Mouse (Mus musculus) kidney, adult 2 months (tissue): Measurements from ENCODE around the gene Rrp7a.
A peak's percentile ranks its signal among the peaks of the same experiment; 100 is the strongest.

ENCODE experiments used
- CTCF ChIP-seq: fragments of 200-500 bp; conservative IDR thresholded peaks from 2 replicates; pipeline ENCODE4 v1.5.1; 2011; ENCODE audit warnings: low read depth, mild to moderate bottlenecking, control low read depth, low read length, moderate library complexity, mixed read lengths; ENCODE audit not compliant: insufficient read depth, insufficient read length
- POLR2A ChIP-seq: fragments of 200-500 bp; IDR thresholded peaks from one replicate; pipeline ENCODE4 v1.6.1; 2011; ENCODE audit warnings: low read depth, low read length, control low read depth

- TF ChIP-seq CTCF (0 out of 2 replicates have a peak, but pooled peaks have one; percentile 9), POLR2A (no peak)
These were observed 664 bp downstream of the Rrp7a start for GRCm38 (mm10) chr15:83121709-83122565.
